Mouse (Mus musculus): ENCODE results near the gene Capzb. TPM values are rescaled to one million over a fixed set of nuclear protein-coding genes. Genes with fewer than 3 reads are reported as not detected.

The Capzb gene
- polyA plus RNA-seq, 1 experiment from 2014 or later = 382 TPM

- WGBS = 69% methylated on average over 10 of the region's 10 CpGs
- Histone ChIP-seq H3K9ac (ENCODE audit: low read length) (no peak overlapping the region), H3K27ac (ENCODE audit: low read length) (peak overlapping the region; percentile 80; the same call in 1 of the 2 replicates), H3K27me3 (ENCODE audit: control insufficient read depth, insufficient read depth, low read length) (no peaks in the 10 kb centered on the region), H3K4me2 (ENCODE audit: low read depth, low read length) (no peak overlapping the region), H3K36me3 (ENCODE audit: control insufficient read depth, insufficient read depth) (no peaks in the 10 kb centered on the region), H3K4me1 (ENCODE audit: control insufficient read depth, insufficient read depth, low read length) (peaks cover 43% of the 10 kb centered on the region), H3K4me3 (ENCODE audit: low read length) (no peak overlapping the region), H3K9me3 (replicated peaks; ENCODE audit: control insufficient read depth, low read length) (no peaks in the 10 kb centered on the region)
- no peak for ATAC-seq (replicated peaks; ENCODE audit: extremely low read depth, insufficient read depth, low FRiP score)
These were observed 20.4 kb downstream of the Capzb start for GRCm38 (mm10) chr4:139213086-139213485.

GRCm38 (mm10) chr4:139213935-139214371, 21.3 kb downstream of the Capzb start:
- WGBS = 26% methylated on average over 11 of the region's 11 CpGs
- H3K4me3 ChIP-seq (ENCODE audit: low read length) = no peak overlapping the region
- ATAC-seq (replicated peaks; ENCODE audit: extremely low read depth, insufficient read depth, low FRiP score) = peak; percentile 64
- H3K9ac ChIP-seq (ENCODE audit: low read length) = 0 out of 2 replicates have a peak overlapping the region, but pooled peaks have one; percentile 18
- no peaks in the 10 kb centered on the region for H3K36me3 ChIP-seq (ENCODE audit: control insufficient read depth, insufficient read depth)
- peak overlapping the region; percentile 32; the same call in 1 of the 2 replicates for H3K4me2 ChIP-seq (ENCODE audit: low read depth, low read length)
- H3K4me1 ChIP-seq (ENCODE audit: control insufficient read depth, insufficient read depth, low read length) = peaks cover 34% of the 10 kb centered on the region
- no peaks in the 10 kb centered on the region for H3K27me3 ChIP-seq (ENCODE audit: control insufficient read depth, insufficient read depth, low read length)
- no peaks in the 10 kb centered on the region for H3K9me3 ChIP-seq (replicated peaks; ENCODE audit: control insufficient read depth, low read length)
- H3K27ac ChIP-seq (ENCODE audit: low read length) = peak overlapping the region; percentile 80

GRCm38 (mm10) chr4:139216566-139216965, 23.9 kb downstream of the Capzb start:
- WGBS = 73% methylated on average over 9 of the region's 9 CpGs
- H3K4me2 ChIP-seq (ENCODE audit: low read depth, low read length) = no peak overlapping the region
- H3K4me3 ChIP-seq (ENCODE audit: low read length) = no peak overlapping the region
- no peak for ATAC-seq (replicated peaks; ENCODE audit: extremely low read depth, insufficient read depth, low FRiP score)
- H3K36me3 ChIP-seq (ENCODE audit: control insufficient read depth, insufficient read depth) = no peaks in the 10 kb centered on the region
- H3K27me3 ChIP-seq (ENCODE audit: control insufficient read depth, insufficient read depth, low read length) = no peaks in the 10 kb centered on the region
- H3K4me1 ChIP-seq (ENCODE audit: control insufficient read depth, insufficient read depth, low read length) = peaks cover 29% of the 10 kb centered on the region
- H3K9ac ChIP-seq (ENCODE audit: low read length) = no peak overlapping the region
- H3K9me3 ChIP-seq (replicated peaks; ENCODE audit: control insufficient read depth, low read length) = no peaks in the 10 kb centered on the region
- no peak overlapping the region for H3K27ac ChIP-seq (ENCODE audit: low read length)

- 76% methylated on average over 3 of the region's 3 CpGs for WGBS
- no peak overlapping the region for H3K27ac ChIP-seq (ENCODE audit: low read length)
- no peak overlapping the region for H3K4me3 ChIP-seq (ENCODE audit: low read length)
- ATAC-seq (replicated peaks; ENCODE audit: extremely low read depth, insufficient read depth, low FRiP score) = no peak
- H3K9ac ChIP-seq (ENCODE audit: low read length) = no peak overlapping the region
- H3K36me3 ChIP-seq (ENCODE audit: control insufficient read depth, insufficient read depth) = no peaks in the 10 kb centered on the region
- no peaks in the 10 kb centered on the region for H3K27me3 ChIP-seq (ENCODE audit: control insufficient read depth, insufficient read depth, low read length)
- peaks cover 23% of the 10 kb centered on the region for H3K4me1 ChIP-seq (ENCODE audit: control insufficient read depth, insufficient read depth, low read length)
- no peak overlapping the region for H3K4me2 ChIP-seq (ENCODE audit: low read depth, low read length)
- no peaks in the 10 kb centered on the region for H3K9me3 ChIP-seq (replicated peaks; ENCODE audit: control insufficient read depth, low read length)
These were observed 25.8 kb downstream of the Capzb start for GRCm38 (mm10) chr4:139218539-139218938.

GRCm38 (mm10) chr4:139219656-139220055, 27.0 kb downstream of the Capzb start:
- peaks cover 13% of the 10 kb centered on the region for H3K4me1 ChIP-seq (ENCODE audit: control insufficient read depth, insufficient read depth, low read length)

GRCm38 (mm10) chr4:139220978-139221377, 28.3 kb downstream of the Capzb start:
- no peaks in the 10 kb centered on the region for H3K27me3 ChIP-seq (ENCODE audit: control insufficient read depth, insufficient read depth, low read length)
- ATAC-seq (replicated peaks; ENCODE audit: extremely low read depth, insufficient read depth, low FRiP score) = no peak
- H3K4me2 ChIP-seq (ENCODE audit: low read depth, low read length) = no peak overlapping the region
- peaks cover 19% of the 10 kb centered on the region for H3K4me1 ChIP-seq (ENCODE audit: control insufficient read depth, insufficient read depth, low read length)
- no peak overlapping the region for H3K4me3 ChIP-seq (ENCODE audit: low read length)
- WGBS = 89% methylated on average over 4 of the region's 4 CpGs
- no peak overlapping the region for H3K27ac ChIP-seq (ENCODE audit: low read length)
- no peak overlapping the region for H3K9ac ChIP-seq (ENCODE audit: low read length)
- no peaks in the 10 kb centered on the region for H3K9me3 ChIP-seq (replicated peaks; ENCODE audit: control insufficient read depth, low read length)
- H3K36me3 ChIP-seq (ENCODE audit: control insufficient read depth, insufficient read depth) = peaks cover 3% of the 10 kb centered on the region; the same call in 1 of the 2 replicates

More at GRCm38 (mm10) chr4:139219656-139220055, 27.0 kb downstream of the Capzb start:
- Histone ChIP-seq H3K4me2 (ENCODE audit: low read depth, low read length) (no peak overlapping the region), H3K36me3 (ENCODE audit: control insufficient read depth, insufficient read depth) (no peaks in the 10 kb centered on the region), H3K4me3 (ENCODE audit: low read length) (no peak overlapping the region), H3K9ac (ENCODE audit: low read length) (no peak overlapping the region), H3K27ac (ENCODE audit: low read length) (no peak overlapping the region), H3K27me3 (ENCODE audit: control insufficient read depth, insufficient read depth, low read length) (no peaks in the 10 kb centered on the region), H3K9me3 (replicated peaks; ENCODE audit: control insufficient read depth, low read length) (no peaks in the 10 kb centered on the region)
- 85% methylated on average over 4 of the region's 4 CpGs for WGBS
- no peak for ATAC-seq (replicated peaks; ENCODE audit: extremely low read depth, insufficient read depth, low FRiP score)

- peak overlapping the region; percentile 23; the same call in 1 of the 2 replicates for H3K27ac ChIP-seq (ENCODE audit: low read length)
- no peaks in the 10 kb centered on the region for H3K27me3 ChIP-seq (ENCODE audit: control insufficient read depth, insufficient read depth, low read length)
These were observed 29.1 kb downstream of the Capzb start for GRCm38 (mm10) chr4:139221837-139222236.

GRCm38 (mm10) chr4:139225115-139225514, 32.4 kb downstream of the Capzb start:
- Histone ChIP-seq H3K9ac (ENCODE audit: low read length) (no peak overlapping the region; the same call in 1 of the 2 replicates), H3K27ac (ENCODE audit: low read length) (no peak overlapping the region), H3K4me3 (ENCODE audit: low read length) (no peak overlapping the region), H3K36me3 (ENCODE audit: control insufficient read depth, insufficient read depth) (peaks cover 6% of the 10 kb centered on the region; the same call in 1 of the 2 replicates), H3K4me2 (ENCODE audit: low read depth, low read length) (no peak overlapping the region), H3K9me3 (replicated peaks; ENCODE audit: control insufficient read depth, low read length) (no peaks in the 10 kb centered on the region), H3K4me1 (ENCODE audit: control insufficient read depth, insufficient read depth, low read length) (peaks cover 36% of the 10 kb centered on the region), H3K27me3 (ENCODE audit: control insufficient read depth, insufficient read depth, low read length) (no peaks in the 10 kb centered on the region)
- ATAC-seq (replicated peaks; ENCODE audit: extremely low read depth, insufficient read depth, low FRiP score) = no peak
- WGBS = 60% methylated on average over 5 of the region's 5 CpGs

More at GRCm38 (mm10) chr4:139221837-139222236, 29.1 kb downstream of the Capzb start:
- ATAC-seq (replicated peaks; ENCODE audit: extremely low read depth, insufficient read depth, low FRiP score) = no peak
- no peak overlapping the region for H3K4me2 ChIP-seq (ENCODE audit: low read depth, low read length)
- 76% methylated on average over 4 of the region's 4 CpGs for WGBS
- no peak overlapping the region for H3K4me3 ChIP-seq (ENCODE audit: low read length)
- no peak overlapping the region for H3K9ac ChIP-seq (ENCODE audit: low read length)
- no peaks in the 10 kb centered on the region for H3K9me3 ChIP-seq (replicated peaks; ENCODE audit: control insufficient read depth, low read length)
- H3K36me3 ChIP-seq (ENCODE audit: control insufficient read depth, insufficient read depth) = peaks cover 6% of the 10 kb centered on the region; the same call in 1 of the 2 replicates
- peaks cover 27% of the 10 kb centered on the region for H3K4me1 ChIP-seq (ENCODE audit: control insufficient read depth, insufficient read depth, low read length)

GRCm38 (mm10) chr4:139225944-139226343, 33.2 kb downstream of the Capzb start:
- no peak for ATAC-seq (replicated peaks; ENCODE audit: extremely low read depth, insufficient read depth, low FRiP score)
- Histone ChIP-seq H3K4me1 (ENCODE audit: control insufficient read depth, insufficient read depth, low read length) (peaks cover 43% of the 10 kb centered on the region), H3K9me3 (replicated peaks; ENCODE audit: control insufficient read depth, low read length) (no peaks in the 10 kb centered on the region), H3K9ac (ENCODE audit: low read length) (no peak overlapping the region), H3K27ac (ENCODE audit: low read length) (peak overlapping the region; percentile 2; the same call in 1 of the 2 replicates), H3K4me2 (ENCODE audit: low read depth, low read length) (no peak overlapping the region), H3K36me3 (ENCODE audit: control insufficient read depth, insufficient read depth) (peaks cover 6% of the 10 kb centered on the region; the same call in 1 of the 2 replicates), H3K4me3 (ENCODE audit: low read length) (no peak overlapping the region), H3K27me3 (ENCODE audit: control insufficient read depth, insufficient read depth, low read length) (no peaks in the 10 kb centered on the region)
- 77% methylated on average over 4 of the region's 4 CpGs for WGBS

All from heart, embryonic 16.5 days (tissue).